Mouse (Mus musculus) spleen, adult 10 weeks (tissue): ENCODE results near the gene Cmtr1. TPM values are rescaled to one million over a fixed set of nuclear protein-coding genes. Genes with fewer than 3 reads are reported as not detected.

ENCODE experiments used
- polyA plus RNA-seq: library from polyadenylated mRNA; stranded (reverse); fragments of 350-450 nt; fragmentation: Illumina TruSeq; extraction: RNeasy Lipid Tissue Mini Kit (QIAGEN cat#74804); gene quantifications from one replicate; pipeline ENCODE4 v1.2.3, GENCODE M21; 2015; ENCODE audit warnings: low replicate concordance; ENCODE audit not compliant: insufficient read depth

Cmtr1 gene
- 127 TPM for polyA plus RNA-seq

GRCm38 (mm10) chr17:29660076-29660761 lies at the start of gene Cmtr1:
Gene Cmtr1 (plus strand): TSS chr17:29660595.

GRCm38 (mm10) chr17:29614115-29615023 lies 46.0 kb upstream of the Cmtr1 start, which contains the start of the genes Rnf8 and Gm28043:
Gene Rnf8 (plus strand): TSS chr17:29614790.
Gene Gm28043 (plus strand): TSS chr17:29614876.

GRCm38 (mm10) chr17:29716732-29717445 lies 56.5 kb downstream of the Cmtr1 start, which contains the start of gene Ccdc167:
Gene Ccdc167 (minus strand): TSS chr17:29717044.

Other genes with a start within 250 kb of the Cmtr1 start
- 72.4 TPM for gene Pim1, start 169.8 kb upstream of the Cmtr1 start, polyA plus RNA-seq
- gene Gm17657, start 111.0 kb upstream of the Cmtr1 start, polyA plus RNA-seq = not detected
- 12.7 TPM for gene Tbc1d22b, start 110.8 kb upstream of the Cmtr1 start, polyA plus RNA-seq
- not detected for gene Tmem217, start 108.2 kb upstream of the Cmtr1 start, polyA plus RNA-seq
- 32.5 TPM for gene Rnf8, start 45.8 kb upstream of the Cmtr1 start, polyA plus RNA-seq
- gene Gm28043, start 45.7 kb upstream of the Cmtr1 start, polyA plus RNA-seq = 8.9 TPM
- 15.5 TPM for gene Ccdc167, start 56.4 kb downstream of the Cmtr1 start, polyA plus RNA-seq